19 mouse cellular contexts compared by ENCODE assay signal in the genomic region with DNA sequence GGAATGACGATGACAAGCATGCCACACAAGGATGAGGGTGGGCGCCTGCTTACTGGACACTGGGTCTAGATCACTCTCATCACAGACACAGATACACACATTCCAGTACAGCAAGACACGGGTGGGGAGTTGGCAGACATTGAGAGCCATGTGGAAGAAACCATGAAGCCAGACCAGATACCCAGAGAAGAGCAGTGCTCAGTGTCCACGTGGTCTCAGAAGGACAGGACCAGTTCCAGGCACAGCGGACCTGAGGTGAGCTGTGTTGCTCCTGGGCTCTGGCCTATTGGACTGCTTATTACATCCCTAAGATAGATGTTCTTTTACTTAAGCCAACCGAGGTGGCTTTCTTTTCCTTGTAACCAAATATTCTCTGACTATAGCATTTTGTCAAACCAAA.
A peak's percentile ranks its signal among the peaks of the same experiment; 100 is the strongest.
DNase-seq lines count a peak whose midpoint lies in the region; ATAC-seq and TF ChIP-seq lines count a peak whose summit lies in the region.
"Had no signal": no experiment of that assay in that cellular context is flagged by ENCODE, and none has a peak within 500 bp of the region (broad histone marks: within the 10 kb centered on the region; RNA-seq: fewer than 3 reads in every experiment).

No protein-coding gene starts in this region.

- ATAC-seq in forebrain, embryonic 15.5 days (replicated peaks) = no peak
- ATAC-seq in forebrain, embryonic 12.5 days (ENCODE audit: low FRiP score) = no peak
- ATAC-seq in hindbrain, embryonic 13.5 days (ENCODE audit: low FRiP score) = no peak
- ATAC-seq in neural tube, embryonic 15.5 days (ENCODE audit: low FRiP score) = peak; percentile 21; the same call in 1 of the 2 replicates
- no peak for ATAC-seq in stomach, postnatal 0 days (ENCODE audit: low FRiP score, low TSS enrichment)
- ATAC-seq: Patski had no signal

- TF ChIP-seq EP300 in stomach, postnatal 0 days (optimal IDR thresholded peaks at IDR 0.05) = no peak

- TF ChIP-seq CTCF in stomach, postnatal 0 days (IDR thresholded peaks at IDR 0.05; ENCODE audit: low read depth) = no peak

- H3K9ac ChIP-seq in forebrain, embryonic 15.5 days (replicated peaks) = no peak overlapping the region
- no peak overlapping the region for H3K9ac ChIP-seq in forebrain, embryonic 12.5 days
- no peak overlapping the region for H3K9ac ChIP-seq in hindbrain, embryonic 13.5 days
- no peak overlapping the region for H3K9ac ChIP-seq in neural tube, embryonic 15.5 days (replicated peaks)
- no peak overlapping the region for H3K9ac ChIP-seq in stomach, postnatal 0 days (ENCODE audit: low read length)
- H3K9ac ChIP-seq: heart, embryonic 12.5 days; kidney, embryonic 15.5 days; limb, embryonic 15.5 days; liver, embryonic 15.5 days; neural tube, embryonic 12.5 days had no signal

- H3K27me3 ChIP-seq in forebrain, embryonic 15.5 days = no peaks in the 10 kb centered on the region
- no peaks in the 10 kb centered on the region for H3K27me3 ChIP-seq in forebrain, embryonic 12.5 days
- H3K27me3 ChIP-seq in hindbrain, embryonic 13.5 days = no peaks in the 10 kb centered on the region
- no peaks in the 10 kb centered on the region for H3K27me3 ChIP-seq in hindbrain, embryonic 10.5 days (ENCODE audit: insufficient read depth, poor library complexity, severe bottlenecking)
- no peaks in the 10 kb centered on the region for H3K27me3 ChIP-seq in neural tube, embryonic 15.5 days (replicated peaks)
- no peaks in the 10 kb centered on the region for H3K27me3 ChIP-seq in stomach, postnatal 0 days (ENCODE audit: control insufficient read depth, insufficient read depth, low read length)
- H3K27me3 ChIP-seq: heart, embryonic 12.5 days; kidney, embryonic 15.5 days; limb, embryonic 15.5 days; liver, embryonic 15.5 days; neural tube, embryonic 12.5 days; Patski had no signal

- H3K4me1 ChIP-seq in forebrain, embryonic 15.5 days = peaks cover 54% of the 10 kb centered on the region
- peaks cover 54% of the 10 kb centered on the region for H3K4me1 ChIP-seq in forebrain, embryonic 12.5 days
- H3K4me1 ChIP-seq in hindbrain, embryonic 13.5 days (replicated peaks) = peaks cover 72% of the 10 kb centered on the region
- peaks cover 55% of the 10 kb centered on the region for H3K4me1 ChIP-seq in hindbrain, embryonic 10.5 days (replicated peaks)
- peaks cover 61% of the 10 kb centered on the region for H3K4me1 ChIP-seq in neural tube, embryonic 15.5 days
- peaks cover 3% of the 10 kb centered on the region; the same call in 1 of the 2 replicates for H3K4me1 ChIP-seq in stomach, postnatal 0 days (replicated peaks; ENCODE audit: control insufficient read depth, insufficient read depth)

- H3K9me3 ChIP-seq in forebrain, embryonic 15.5 days = no peaks in the 10 kb centered on the region
- no peaks in the 10 kb centered on the region for H3K9me3 ChIP-seq in forebrain, embryonic 12.5 days
- H3K9me3 ChIP-seq in hindbrain, embryonic 13.5 days = no peaks in the 10 kb centered on the region
- peaks cover 10% of the 10 kb centered on the region; the same call in 1 of the 2 replicates for H3K9me3 ChIP-seq in hindbrain, embryonic 10.5 days
- H3K9me3 ChIP-seq in neural tube, embryonic 15.5 days (replicated peaks) = no peaks in the 10 kb centered on the region
- H3K9me3 ChIP-seq in stomach, postnatal 0 days (ENCODE audit: control insufficient read depth, low read length) = no peaks in the 10 kb centered on the region
- H3K9me3 ChIP-seq: heart, embryonic 12.5 days; kidney, embryonic 15.5 days; limb, embryonic 15.5 days; liver, embryonic 15.5 days; neural tube, embryonic 12.5 days had no signal

- 89% methylated on average over 6 of the region's 6 CpGs for WGBS in forebrain, embryonic 15.5 days
- 91% methylated on average over 6 of the region's 6 CpGs for WGBS in forebrain, embryonic 12.5 days
- 89% methylated on average over 6 of the region's 6 CpGs for WGBS in hindbrain, embryonic 13.5 days
- 95% methylated on average over 6 of the region's 6 CpGs for WGBS in hindbrain, embryonic 10.5 days
- WGBS in neural tube, embryonic 15.5 days = 88% methylated on average over 6 of the region's 6 CpGs
- WGBS in stomach, postnatal 0 days = 65% methylated on average over 6 of the region's 6 CpGs

- H3K4me2 ChIP-seq in forebrain, embryonic 15.5 days (replicated peaks) = no peak overlapping the region
- H3K4me2 ChIP-seq in forebrain, embryonic 12.5 days = no peak overlapping the region
- H3K4me2 ChIP-seq in hindbrain, embryonic 13.5 days = no peak overlapping the region
- H3K4me2 ChIP-seq in neural tube, embryonic 15.5 days = no peak overlapping the region
- H3K4me2 ChIP-seq in stomach, postnatal 0 days (replicated peaks; ENCODE audit: low read depth) = no peak overlapping the region
- H3K4me2 ChIP-seq: heart, embryonic 12.5 days; kidney, embryonic 15.5 days; limb, embryonic 15.5 days; liver, embryonic 15.5 days; neural tube, embryonic 12.5 days had no signal

- H3K36me3 ChIP-seq in forebrain, embryonic 15.5 days = no peaks in the 10 kb centered on the region
- peaks cover 28% of the 10 kb centered on the region for H3K36me3 ChIP-seq in forebrain, embryonic 12.5 days (replicated peaks)
- peaks cover 9% of the 10 kb centered on the region for H3K36me3 ChIP-seq in hindbrain, embryonic 13.5 days
- H3K36me3 ChIP-seq in hindbrain, embryonic 10.5 days = peaks cover 41% of the 10 kb centered on the region
- no peaks in the 10 kb centered on the region for H3K36me3 ChIP-seq in neural tube, embryonic 15.5 days
- H3K36me3 ChIP-seq in stomach, postnatal 0 days (ENCODE audit: control insufficient read depth, insufficient read depth, low read length) = no peaks in the 10 kb centered on the region

- DNase-seq in hindbrain, embryonic 10.5 days (ENCODE audit: low spot score) = no peak
- DNase-seq in neural tube, embryonic 10.5 days (ENCODE audit: extremely low spot score, low spot score) = no peak
- no peak for DNase-seq in stomach, postnatal 0 days (ENCODE audit: low spot score)
- DNase-seq in thymus, postnatal 4 days = no peak
- DNase-seq: adrenal gland, adult 8-10 months; cerebellum, postnatal 25 days; heart, postnatal 14 days; kidney, postnatal 4 days; spleen, adult 18-20 months had no signal

- peak overlapping the region; percentile 69 for H3K27ac ChIP-seq in forebrain, embryonic 15.5 days (replicated peaks)
- H3K27ac ChIP-seq in forebrain, embryonic 12.5 days = no peak overlapping the region; the same call in 1 of the 2 replicates
- peak overlapping the region; percentile 71 for H3K27ac ChIP-seq in hindbrain, embryonic 13.5 days
- H3K27ac ChIP-seq in hindbrain, embryonic 10.5 days = no peak overlapping the region
- peak overlapping the region; percentile 41; the same call in 1 of the 2 replicates for H3K27ac ChIP-seq in neural tube, embryonic 15.5 days (replicated peaks)
- H3K27ac ChIP-seq in stomach, postnatal 0 days (replicated peaks) = 0 out of 2 replicates have a peak overlapping the region, but pooled peaks have one; percentile 24
- H3K27ac ChIP-seq: kidney, embryonic 15.5 days; limb, embryonic 15.5 days; liver, embryonic 15.5 days; neural tube, embryonic 12.5 days had no signal

- H3K4me3 ChIP-seq in forebrain, embryonic 15.5 days = no peak overlapping the region
- H3K4me3 ChIP-seq in forebrain, embryonic 12.5 days (replicated peaks) = no peak overlapping the region
- H3K4me3 ChIP-seq in hindbrain, embryonic 13.5 days = no peak overlapping the region
- H3K4me3 ChIP-seq in hindbrain, embryonic 10.5 days = no peak overlapping the region
- H3K4me3 ChIP-seq in neural tube, embryonic 15.5 days (replicated peaks) = no peak overlapping the region
- H3K4me3 ChIP-seq in stomach, postnatal 0 days (ENCODE audit: low read depth, low read length) = no peak overlapping the region
- H3K4me3 ChIP-seq: heart, embryonic 12.5 days; kidney, embryonic 15.5 days; limb, embryonic 15.5 days; liver, embryonic 15.5 days; neural tube, embryonic 12.5 days had no signal

Comparison
In these comparisons a context has a peak if more than half of its experiments do, and no peak if none do; other contexts are left out.
1. H3K27ac ChIP-seq: peak in forebrain, embryonic 15.5 days (single experiment), hindbrain, embryonic 13.5 days (single experiment), neural tube, embryonic 15.5 days (single experiment) and stomach, postnatal 0 days (single experiment); none in forebrain, embryonic 12.5 days (single experiment) and hindbrain, embryonic 10.5 days (single experiment).